Mouse (Mus musculus) induced T-regulatory cell, adult 2 months (primary cell): Measurements from ENCODE around the gene Anapc5.

ENCODE experiments used
- DNase-seq: peaks from one replicate; pipeline ENCODE4 v3.0.0-alpha.2; 2012; ENCODE audit warnings: low read depth

Gene Anapc5

GRCm38 (mm10) chr5:122799379-122800344 is 21.5 kb downstream of the Anapc5 start:
- no peak for DNase-seq

GRCm38 (mm10) chr5:122798557-122799378 is 22.4 kb downstream of the Anapc5 start:
- no peak for DNase-seq

- DNase-seq = no peak
Observed at GRCm38 (mm10) chr5:122797866-122798265, 23.3 kb downstream of the Anapc5 start.

GRCm38 (mm10) chr5:122788696-122789095 is 32.4 kb downstream of the Anapc5 start:
- DNase-seq = no peak

GRCm38 (mm10) chr5:122786035-122786819 is 34.9 kb downstream of the Anapc5 start:
- DNase-seq = no peak

GRCm38 (mm10) chr5:122783726-122784406 is 37.3 kb downstream of the Anapc5 start:
- DNase-seq = no peak

- DNase-seq = no peak
Observed at GRCm38 (mm10) chr5:122782066-122782465, 39.1 kb downstream of the Anapc5 start.

GRCm38 (mm10) chr5:122780791-122781432 is 40.2 kb downstream of the Anapc5 start:
- DNase-seq = peak; percentile 42

- DNase-seq = peak; percentile 92
Observed at GRCm38 (mm10) chr5:122779277-122779834, 41.8 kb downstream of the Anapc5 start, which contains the start of gene Camkk2. Gene Camkk2 (minus strand): TSS chr5:122779409.

GRCm38 (mm10) chr5:122778231-122779226 is 42.6 kb downstream of the Anapc5 start:
- peak; percentile 56 for DNase-seq

- DNase-seq = no peak
Observed at GRCm38 (mm10) chr5:122777322-122777721, 43.8 kb downstream of the Anapc5 start.

GRCm38 (mm10) chr5:122775646-122776286 is 45.4 kb downstream of the Anapc5 start:
- no peak for DNase-seq

- DNase-seq = no peak
Observed at GRCm38 (mm10) chr5:122774743-122775611, 46.2 kb downstream of the Anapc5 start.

GRCm38 (mm10) chr5:122773756-122774155 is 47.4 kb downstream of the Anapc5 start:
- no peak for DNase-seq

GRCm38 (mm10) chr5:122771428-122771827 is 49.7 kb downstream of the Anapc5 start:
- DNase-seq = no peak

- no peak for DNase-seq
Observed at GRCm38 (mm10) chr5:122770806-122771261, 50.3 kb downstream of the Anapc5 start.

GRCm38 (mm10) chr5:122770304-122770703 is 50.8 kb downstream of the Anapc5 start:
- no peak for DNase-seq
